Mouse (Mus musculus): ENCODE results near the gene Stard9. TPM values are rescaled to one million over a fixed set of nuclear protein-coding genes. Genes with fewer than 3 reads are reported as not detected.

The Stard9 gene
- polyA plus RNA-seq, 1 experiment = 14.1 TPM

GRCm38 (mm10) chr2:120619538-120619937, 9.4 kb upstream of the Stard9 start:
- Histone ChIP-seq H3K4me1 (ENCODE audit: control insufficient read depth, insufficient read depth, low read length) (no peaks in the 10 kb centered on the region), H3K27ac (ENCODE audit: insufficient read depth, low read length) (no peak overlapping the region), H3K4me3 (ENCODE audit: insufficient read depth, low read length) (no peak overlapping the region)
- TF ChIP-seq POLR2A (IDR thresholded peaks at IDR 0.05; ENCODE audit: extremely low read depth, insufficient read depth, low read length) (no peak), CTCF (IDR thresholded peaks at IDR 0.05; ENCODE audit: extremely low read depth, insufficient read depth, low read length) (0 out of 2 replicates have a peak, but pooled peaks have one; percentile 16)

DNA sequence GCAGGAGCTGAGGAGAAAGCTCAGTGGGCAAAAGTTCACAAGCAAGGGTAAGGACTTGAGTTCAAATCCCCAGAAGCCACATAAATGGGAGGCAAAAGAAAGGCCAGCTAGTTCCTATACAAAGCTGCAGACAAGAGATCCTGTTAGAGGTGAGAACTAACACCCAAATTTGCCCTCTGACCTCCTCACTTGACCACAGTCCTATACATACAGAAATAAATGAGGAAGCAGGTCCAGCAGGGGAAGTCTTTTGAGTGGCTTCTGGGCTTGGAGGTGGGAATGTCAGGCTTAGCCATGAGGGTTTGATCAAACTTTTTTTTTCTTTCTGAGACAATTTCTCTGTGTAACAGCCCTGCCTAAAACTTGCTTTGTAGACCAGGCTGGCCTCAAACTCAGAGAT, 6.0 kb upstream of the Stard9 start:
- Histone ChIP-seq H3K4me1 (ENCODE audit: control insufficient read depth, insufficient read depth, low read length) (no peaks in the 10 kb centered on the region), H3K27ac (ENCODE audit: insufficient read depth, low read length) (no peak overlapping the region), H3K4me3 (ENCODE audit: insufficient read depth, low read length) (no peak overlapping the region)
- no peak for TF ChIP-seq POLR2A (IDR thresholded peaks at IDR 0.05; ENCODE audit: extremely low read depth, insufficient read depth, low read length)
- no peak for TF ChIP-seq CTCF (IDR thresholded peaks at IDR 0.05; ENCODE audit: extremely low read depth, insufficient read depth, low read length)

DNA sequence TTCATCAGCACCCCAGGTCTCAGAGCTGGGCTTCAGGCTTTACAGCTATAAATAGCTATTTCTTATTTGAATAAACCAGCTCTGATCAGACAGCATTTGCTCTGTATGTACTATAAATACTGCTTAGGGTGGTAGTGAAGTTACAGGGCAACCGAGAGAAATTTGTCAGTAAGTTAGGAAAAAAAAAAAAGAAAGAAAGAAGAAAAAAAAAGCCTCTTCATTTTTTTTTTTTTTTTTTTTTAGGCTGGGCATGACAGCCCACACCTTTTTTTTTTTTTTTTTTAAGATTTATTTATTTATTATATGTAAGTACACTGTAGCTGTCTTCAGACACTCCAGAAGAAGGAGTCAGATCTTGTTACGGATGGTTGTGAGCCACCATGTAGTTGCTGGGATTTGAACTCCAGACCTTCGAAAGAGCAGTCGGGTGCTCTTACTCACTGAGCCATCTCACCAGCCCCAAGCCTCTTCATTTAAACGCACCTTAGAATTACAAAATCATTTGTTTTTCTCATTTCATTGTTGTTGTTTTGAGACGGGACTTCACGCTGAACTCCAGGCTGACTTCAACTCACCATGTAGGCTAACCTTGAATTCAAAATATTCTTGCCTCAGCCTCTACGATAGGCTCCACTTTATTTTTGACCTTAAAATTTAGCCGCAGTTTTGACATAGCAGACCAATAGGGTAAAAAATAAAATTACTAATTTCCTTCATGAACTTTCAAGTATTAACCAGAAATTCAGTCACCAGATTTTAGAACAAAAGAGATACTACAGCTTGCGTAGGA, 650 bp upstream of the Stard9 start:
- H3K27ac ChIP-seq (ENCODE audit: insufficient read depth, low read length) = no peak overlapping the region
- TF ChIP-seq CTCF (IDR thresholded peaks at IDR 0.05; ENCODE audit: extremely low read depth, insufficient read depth, low read length) = no peak
- TF ChIP-seq POLR2A (IDR thresholded peaks at IDR 0.05; ENCODE audit: extremely low read depth, insufficient read depth, low read length) = no peak
- H3K4me3 ChIP-seq (ENCODE audit: insufficient read depth, low read length) = peak overlapping the region; percentile 44; the same call in 1 of the 2 replicates
- H3K4me1 ChIP-seq (ENCODE audit: control insufficient read depth, insufficient read depth, low read length) = peaks cover 1% of the 10 kb centered on the region; the same call in 1 of the 2 replicates

DNA sequence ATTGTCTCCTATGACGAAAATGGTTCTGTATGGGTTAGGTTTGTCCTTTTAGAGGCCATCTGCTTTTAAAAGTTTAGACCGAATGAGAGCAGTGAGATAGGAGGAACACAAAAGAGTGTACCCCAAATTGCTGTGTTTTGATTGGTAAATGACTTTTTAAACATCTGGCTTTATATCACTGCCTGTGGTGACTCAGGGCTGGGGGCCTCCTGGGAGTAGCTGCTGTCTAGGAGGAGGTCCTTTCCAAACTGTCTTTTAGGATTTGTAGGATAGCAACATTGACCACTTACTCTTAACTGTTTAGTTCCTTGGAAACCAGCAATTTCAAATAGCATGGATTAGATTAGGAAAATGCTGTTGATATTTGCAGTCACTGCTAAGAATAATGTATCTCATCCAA, 1.3 kb downstream of the Stard9 start:
- Histone ChIP-seq H3K4me1 (ENCODE audit: control insufficient read depth, insufficient read depth, low read length) (peaks cover 1% of the 10 kb centered on the region; the same call in 1 of the 2 replicates), H3K27ac (ENCODE audit: insufficient read depth, low read length) (no peak overlapping the region), H3K4me3 (ENCODE audit: insufficient read depth, low read length) (no peak overlapping the region)
- TF ChIP-seq CTCF (IDR thresholded peaks at IDR 0.05; ENCODE audit: extremely low read depth, insufficient read depth, low read length) (no peak), POLR2A (IDR thresholded peaks at IDR 0.05; ENCODE audit: extremely low read depth, insufficient read depth, low read length) (no peak)

GRCm38 (mm10) chr2:120630655-120631054, 1.7 kb downstream of the Stard9 start:
- Histone ChIP-seq H3K4me1 (ENCODE audit: control insufficient read depth, insufficient read depth, low read length) (peaks cover 1% of the 10 kb centered on the region; the same call in 1 of the 2 replicates), H3K4me3 (ENCODE audit: insufficient read depth, low read length) (no peak overlapping the region), H3K27ac (ENCODE audit: insufficient read depth, low read length) (no peak overlapping the region)
- TF ChIP-seq CTCF (IDR thresholded peaks at IDR 0.05; ENCODE audit: extremely low read depth, insufficient read depth, low read length) (no peak), POLR2A (IDR thresholded peaks at IDR 0.05; ENCODE audit: extremely low read depth, insufficient read depth, low read length) (no peak)

- peaks cover 1% of the 10 kb centered on the region; the same call in 1 of the 2 replicates for H3K4me1 ChIP-seq (ENCODE audit: control insufficient read depth, insufficient read depth, low read length)
- H3K4me3 ChIP-seq (ENCODE audit: insufficient read depth, low read length) = no peak overlapping the region
- H3K27ac ChIP-seq (ENCODE audit: insufficient read depth, low read length) = no peak overlapping the region
- no peak for TF ChIP-seq CTCF (IDR thresholded peaks at IDR 0.05; ENCODE audit: extremely low read depth, insufficient read depth, low read length)
Measured at GRCm38 (mm10) chr2:120631521-120631920, 2.6 kb downstream of the Stard9 start.

GRCm38 (mm10) chr2:120631957-120632356, 3.0 kb downstream of the Stard9 start:
- Histone ChIP-seq H3K4me3 (ENCODE audit: insufficient read depth, low read length) (no peak overlapping the region), H3K27ac (ENCODE audit: insufficient read depth, low read length) (no peak overlapping the region), H3K4me1 (ENCODE audit: control insufficient read depth, insufficient read depth, low read length) (peaks cover 1% of the 10 kb centered on the region; the same call in 1 of the 2 replicates)
- TF ChIP-seq POLR2A (IDR thresholded peaks at IDR 0.05; ENCODE audit: extremely low read depth, insufficient read depth, low read length) (no peak), CTCF (IDR thresholded peaks at IDR 0.05; ENCODE audit: extremely low read depth, insufficient read depth, low read length) (no peak)

- Histone ChIP-seq H3K4me3 (ENCODE audit: insufficient read depth, low read length) (no peak overlapping the region), H3K27ac (ENCODE audit: insufficient read depth, low read length) (no peak overlapping the region), H3K4me1 (ENCODE audit: control insufficient read depth, insufficient read depth, low read length) (no peaks in the 10 kb centered on the region)
- TF ChIP-seq CTCF (IDR thresholded peaks at IDR 0.05; ENCODE audit: extremely low read depth, insufficient read depth, low read length) (no peak), POLR2A (IDR thresholded peaks at IDR 0.05; ENCODE audit: extremely low read depth, insufficient read depth, low read length) (no peak)
Measured at GRCm38 (mm10) chr2:120640835-120641234, 11.9 kb downstream of the Stard9 start.

- no peaks in the 10 kb centered on the region for H3K4me1 ChIP-seq (ENCODE audit: control insufficient read depth, insufficient read depth, low read length)
- TF ChIP-seq POLR2A (IDR thresholded peaks at IDR 0.05; ENCODE audit: extremely low read depth, insufficient read depth, low read length) = no peak
- no peak for TF ChIP-seq CTCF (IDR thresholded peaks at IDR 0.05; ENCODE audit: extremely low read depth, insufficient read depth, low read length)
- H3K4me3 ChIP-seq (ENCODE audit: insufficient read depth, low read length) = no peak overlapping the region
- H3K27ac ChIP-seq (ENCODE audit: insufficient read depth, low read length) = peak overlapping the region; percentile 76; the same call in 1 of the 2 replicates
Measured at GRCm38 (mm10) chr2:120643836-120644235, 14.9 kb downstream of the Stard9 start.

DNA sequence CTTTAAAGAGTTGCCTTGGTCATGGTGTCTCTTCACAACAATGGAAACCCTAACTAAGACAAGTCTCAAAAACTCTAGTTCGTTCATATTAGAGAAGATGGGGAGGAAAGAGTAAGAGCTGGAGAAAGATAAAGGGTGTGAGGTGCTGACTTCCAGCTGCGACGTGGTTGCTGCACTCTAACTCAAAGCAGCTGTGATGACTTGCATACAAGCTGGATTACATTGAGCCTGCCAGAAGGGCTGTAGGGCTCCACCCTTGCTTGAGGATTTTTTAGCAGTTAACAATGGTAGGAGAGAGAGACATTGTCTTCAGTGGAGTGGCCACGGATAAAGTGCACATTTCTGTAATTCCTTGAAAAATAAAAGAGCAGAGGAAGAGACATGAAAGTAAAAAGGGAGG, 17.9 kb downstream of the Stard9 start:
- Histone ChIP-seq H3K4me1 (ENCODE audit: control insufficient read depth, insufficient read depth, low read length) (no peaks in the 10 kb centered on the region), H3K27ac (ENCODE audit: insufficient read depth, low read length) (no peak overlapping the region), H3K4me3 (ENCODE audit: insufficient read depth, low read length) (no peak overlapping the region)
- TF ChIP-seq POLR2A (IDR thresholded peaks at IDR 0.05; ENCODE audit: extremely low read depth, insufficient read depth, low read length) (no peak), CTCF (IDR thresholded peaks at IDR 0.05; ENCODE audit: extremely low read depth, insufficient read depth, low read length) (no peak)

Data from cortical plate, adult 2 months (tissue).